Mouse (Mus musculus): ENCODE results near the gene Plaur.

Plaur gene

DNA sequence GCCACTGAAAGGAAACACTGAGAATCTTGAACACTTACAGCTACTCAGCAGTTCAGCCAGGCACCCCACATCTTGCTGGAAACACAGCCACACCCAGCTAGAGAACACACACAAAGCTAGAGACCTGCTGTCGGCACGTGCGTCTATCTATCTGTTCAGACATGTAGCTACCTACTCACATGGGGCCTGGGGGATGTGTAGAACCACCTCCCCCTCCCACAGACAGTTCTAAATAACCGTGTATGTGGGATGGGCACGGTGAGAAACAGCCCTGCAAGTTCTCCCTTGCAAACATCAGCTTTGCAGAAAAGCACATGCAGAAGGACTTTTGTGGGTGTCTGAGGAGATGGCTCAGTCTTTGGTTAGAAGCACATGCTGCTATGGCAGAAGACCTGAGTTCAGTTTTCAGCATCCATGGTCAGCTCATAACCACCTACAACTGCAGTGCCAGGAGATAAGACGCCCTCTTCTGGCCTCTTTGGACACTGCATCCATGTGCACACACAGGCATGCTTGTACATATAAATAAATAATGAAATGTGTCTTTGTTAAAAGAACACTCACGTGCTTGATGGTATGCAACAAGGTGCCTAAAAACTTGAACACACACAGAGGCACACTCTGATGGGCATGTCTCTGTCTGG lies 15.5 kb upstream of the Plaur start:
- no peak for DNase-seq (ENCODE audit: low spot score)

DNA sequence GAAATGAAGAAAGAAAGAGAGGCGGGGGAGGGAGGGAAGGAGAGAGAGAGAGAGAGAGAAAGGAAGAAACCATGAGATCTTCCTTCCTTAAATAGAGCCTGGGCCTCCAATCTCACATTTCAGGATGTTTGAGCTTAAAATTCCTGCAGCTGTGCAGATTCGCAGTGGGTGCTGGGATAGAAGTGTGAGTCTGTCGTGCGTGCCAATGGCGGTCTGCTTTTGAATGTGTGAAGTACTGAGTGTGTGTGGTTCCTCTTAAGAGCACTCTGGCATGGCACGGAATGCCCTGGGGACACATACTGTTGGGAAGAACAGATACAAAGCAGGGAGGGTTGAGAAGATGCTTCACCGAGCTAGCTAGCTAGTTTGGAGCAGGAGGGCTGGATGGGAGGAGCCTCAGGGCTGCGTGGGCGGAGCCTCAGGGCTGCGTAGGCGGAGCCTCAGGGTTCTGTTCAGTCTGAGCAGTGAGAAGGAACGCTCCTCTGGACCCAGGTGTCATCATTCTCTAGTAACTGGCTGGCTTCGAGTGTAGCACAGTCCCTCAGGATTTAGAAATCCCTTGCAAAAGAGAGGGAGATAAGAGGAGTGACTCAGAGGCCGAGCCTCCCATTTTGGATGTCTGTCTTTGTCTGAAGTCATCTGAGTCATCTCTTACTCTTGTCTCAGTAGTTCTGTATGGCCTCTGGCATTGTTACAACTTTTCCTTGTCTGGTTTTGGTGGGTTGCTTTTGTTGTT lies 13.3 kb upstream of the Plaur start:
- DNase-seq (ENCODE audit: low spot score), result no peak

DNA sequence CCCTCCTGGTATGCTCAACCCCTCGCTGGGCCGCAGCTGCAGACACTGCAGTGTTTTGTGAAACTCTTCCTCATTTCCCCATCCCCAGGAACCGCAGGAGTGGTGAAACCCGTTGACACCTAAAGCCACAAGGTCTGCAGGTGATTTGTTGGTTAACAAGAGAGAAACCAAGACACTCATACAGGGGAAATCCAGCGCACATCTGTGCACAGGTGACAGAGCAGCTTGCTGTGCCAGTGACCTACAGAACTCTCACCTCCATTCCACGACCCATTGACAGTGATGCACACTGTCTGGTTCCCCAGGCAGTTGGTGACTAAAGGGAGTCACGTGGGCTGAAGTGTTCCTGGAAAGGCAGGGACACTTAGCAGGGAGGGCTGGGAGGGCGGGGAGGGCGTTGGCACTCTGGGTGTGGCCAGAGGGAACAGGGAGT lies 11.7 kb upstream of the Plaur start:
- DNase-seq (ENCODE audit: low spot score), result peak; percentile 25

DNA sequence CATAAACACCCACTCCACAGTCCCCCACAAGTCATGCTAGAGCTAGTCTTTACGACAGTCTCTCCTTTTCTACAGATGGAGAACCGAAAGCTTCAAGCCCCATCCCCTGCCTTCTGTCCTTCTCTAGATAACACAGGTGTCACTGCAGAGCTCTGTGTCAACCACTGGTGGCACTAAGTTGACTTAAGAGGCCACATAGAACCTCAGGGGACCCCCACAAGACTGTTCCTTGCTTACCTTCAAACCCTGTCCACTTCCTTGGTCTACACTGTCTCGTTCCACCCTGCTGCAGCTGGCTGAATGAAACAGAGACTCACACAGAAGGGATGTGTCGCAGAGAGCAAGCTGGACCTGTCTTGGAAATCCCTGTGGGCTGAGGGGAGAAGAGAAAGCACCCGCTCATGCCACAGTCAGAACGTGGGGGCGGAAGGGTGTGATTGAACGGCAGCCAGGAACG lies 10.4 kb upstream of the Plaur start, which contains the start of gene Irgc1:
Gene Irgc1 (minus strand): TSS at position 443 of the 457 bp plus-strand sequence.
- peak; percentile 32 for DNase-seq (ENCODE audit: low spot score)

DNA sequence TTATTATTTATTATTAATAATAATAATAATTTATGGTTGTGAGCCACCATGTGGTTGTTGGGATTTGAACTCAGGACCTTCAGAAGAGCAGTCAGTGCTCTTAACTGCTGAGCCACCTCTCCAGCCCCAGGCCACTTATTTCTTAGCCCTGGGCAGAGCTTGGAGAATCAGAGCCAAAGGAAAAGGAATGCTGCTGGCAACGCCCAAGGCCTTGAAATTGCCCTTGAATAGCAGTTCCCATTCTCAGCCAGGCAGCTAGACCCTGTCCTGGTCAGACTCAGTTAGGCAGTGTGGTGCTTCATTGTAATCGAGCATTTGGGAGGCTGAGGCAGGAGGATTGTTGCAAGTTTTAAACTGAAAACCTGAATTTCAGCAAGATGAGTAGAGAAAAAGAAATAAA lies 8.1 kb upstream of the Plaur start:
- DNase-seq (ENCODE audit: low spot score), result no peak

DNA sequence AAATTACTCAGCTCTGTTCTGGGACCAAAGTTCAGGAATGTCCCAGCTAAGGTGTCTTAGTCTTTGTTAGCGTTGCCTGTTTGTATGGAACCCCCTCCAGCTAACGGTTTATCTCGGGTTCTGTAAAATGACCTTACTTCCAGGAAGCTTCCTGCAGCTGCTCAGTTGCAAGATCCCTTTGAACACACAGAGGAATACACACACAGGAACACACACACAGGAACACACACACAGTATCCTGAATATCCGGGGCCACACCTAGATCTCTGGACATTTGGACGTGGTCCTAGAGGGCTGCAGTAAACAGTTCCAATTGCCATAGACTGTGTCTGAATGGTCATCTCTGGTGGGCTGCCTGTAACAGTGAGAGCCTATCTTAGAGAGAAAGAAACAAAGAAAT lies 6.6 kb upstream of the Plaur start:
- no peak for DNase-seq (ENCODE audit: low spot score)

DNA sequence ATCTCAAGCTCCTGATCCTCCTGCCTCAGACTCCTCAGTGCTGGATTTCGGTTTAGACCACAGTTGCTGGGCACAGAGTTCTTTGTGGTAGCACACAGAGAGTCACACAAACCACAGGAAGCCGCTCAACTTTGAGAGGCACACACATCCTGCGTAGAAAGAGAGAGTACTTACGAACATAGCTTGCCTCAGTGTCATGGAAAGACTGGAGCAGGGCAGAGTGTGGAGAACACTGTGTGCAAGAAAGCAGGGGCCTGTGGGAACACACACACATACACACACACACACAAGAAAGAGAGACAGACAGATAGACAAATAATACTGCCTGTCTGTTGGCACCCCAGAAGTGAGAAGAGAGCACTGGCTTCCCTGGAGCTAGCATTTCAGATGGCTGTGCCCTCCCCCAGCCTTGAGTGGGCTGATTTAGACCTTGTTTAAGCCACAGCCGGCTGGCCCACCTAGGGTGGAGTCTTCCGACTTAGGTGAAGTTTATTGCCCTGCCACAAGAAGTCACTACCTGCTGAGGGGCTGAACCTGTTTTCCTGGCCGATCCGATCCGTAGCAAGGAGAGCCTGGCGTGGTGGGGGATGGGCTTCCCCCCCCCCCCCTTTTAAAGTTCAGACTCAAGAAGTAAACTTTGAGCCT lies 4.4 kb upstream of the Plaur start:
- peak; percentile 32 for DNase-seq (ENCODE audit: low spot score)

DNA sequence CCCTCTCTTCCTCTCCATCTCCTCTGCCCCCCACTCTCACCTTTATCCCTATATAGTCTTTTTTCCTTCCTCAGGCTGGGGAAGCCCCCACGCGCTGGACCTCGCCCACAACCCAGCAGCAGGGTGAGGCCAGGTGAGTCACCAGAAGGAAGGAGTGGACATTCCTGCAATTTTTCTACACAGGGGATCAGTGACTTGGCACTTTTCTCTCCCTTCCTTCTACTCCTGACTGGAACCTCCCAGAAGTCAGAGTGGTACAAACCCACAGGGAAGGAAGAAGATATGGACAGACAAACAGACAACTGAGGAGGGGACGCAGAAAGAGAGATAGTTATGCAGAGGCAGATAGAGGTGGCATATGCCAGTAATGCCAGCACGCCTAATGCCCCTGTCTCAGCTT lies 2.8 kb upstream of the Plaur start:
- no peak for DNase-seq (ENCODE audit: low spot score)

DNA sequence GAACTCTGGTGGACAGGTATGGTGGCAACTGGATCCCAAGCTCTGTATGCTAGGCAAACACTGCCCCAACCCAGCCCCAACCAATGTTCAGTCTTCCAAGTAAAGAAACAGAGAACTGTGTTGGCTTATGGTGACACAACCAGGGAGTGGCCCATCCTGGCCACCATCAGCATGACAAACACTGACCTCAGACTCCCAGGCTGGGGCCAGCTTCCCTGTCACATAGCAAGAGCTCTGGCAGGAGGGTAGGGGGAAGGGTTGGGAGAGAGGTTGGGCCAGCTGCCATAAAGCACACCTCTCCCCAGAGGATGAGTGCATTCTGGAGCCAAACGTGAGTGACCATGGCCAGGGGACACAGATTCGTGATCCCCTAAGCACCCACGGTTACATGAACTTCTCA lies 2.4 kb upstream of the Plaur start:
- DNase-seq (ENCODE audit: low spot score), result no peak

DNA sequence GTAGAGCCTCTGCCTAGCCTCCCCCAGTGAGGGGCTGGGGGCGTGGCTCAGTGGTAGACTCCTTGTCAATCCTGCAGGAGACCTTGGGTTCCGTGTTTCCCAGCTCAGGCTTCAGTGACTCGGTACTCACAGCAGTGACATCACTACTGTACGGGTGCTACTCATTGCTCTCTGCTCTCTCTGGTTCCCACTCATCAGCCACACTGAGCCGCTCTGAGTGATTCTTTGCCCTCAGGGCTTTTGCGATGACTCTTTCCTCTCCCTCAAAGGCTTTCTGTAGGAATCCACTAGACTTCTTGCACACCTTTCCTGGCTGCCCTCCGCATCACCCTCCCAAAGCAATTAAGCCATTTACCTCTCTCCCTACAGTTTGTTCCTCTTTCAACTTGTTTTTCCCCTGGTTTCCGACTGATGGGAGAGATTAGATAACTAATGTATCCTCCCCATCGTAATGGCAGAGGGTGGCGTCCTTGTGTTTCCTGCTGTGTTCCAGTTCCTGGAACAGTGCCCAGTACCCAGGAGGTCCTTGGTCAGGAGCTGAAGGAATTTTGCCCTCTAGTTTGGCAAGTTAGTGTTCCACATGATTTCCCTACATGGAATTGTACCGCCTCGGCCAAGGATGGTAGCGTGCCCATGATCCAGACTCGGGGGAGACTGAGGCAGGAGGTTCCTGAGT lies 770 bp upstream of the Plaur start:
- DNase-seq (ENCODE audit: low spot score), result no peak

DNA sequence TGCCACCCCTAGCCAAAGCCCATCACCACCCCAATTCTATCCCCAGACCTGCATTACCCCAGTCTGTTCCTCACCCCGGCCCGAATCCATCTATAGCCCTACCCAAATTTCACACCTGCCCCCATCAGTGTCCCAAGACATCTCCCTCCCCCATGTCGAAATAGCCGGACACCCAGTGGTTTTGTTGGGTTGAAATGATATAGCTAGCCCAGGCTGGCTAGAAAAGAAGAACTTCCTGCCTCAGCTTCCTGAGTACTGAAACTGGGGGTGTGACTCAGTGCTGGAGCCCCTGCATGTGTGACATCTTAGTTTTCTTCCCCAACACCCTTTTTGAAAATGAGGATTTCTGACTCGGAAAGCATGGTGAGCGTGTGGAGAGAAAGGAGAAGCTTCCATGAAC lies 4.6 kb downstream of the Plaur start:
- DNase-seq (ENCODE audit: low spot score), result no peak

DNA sequence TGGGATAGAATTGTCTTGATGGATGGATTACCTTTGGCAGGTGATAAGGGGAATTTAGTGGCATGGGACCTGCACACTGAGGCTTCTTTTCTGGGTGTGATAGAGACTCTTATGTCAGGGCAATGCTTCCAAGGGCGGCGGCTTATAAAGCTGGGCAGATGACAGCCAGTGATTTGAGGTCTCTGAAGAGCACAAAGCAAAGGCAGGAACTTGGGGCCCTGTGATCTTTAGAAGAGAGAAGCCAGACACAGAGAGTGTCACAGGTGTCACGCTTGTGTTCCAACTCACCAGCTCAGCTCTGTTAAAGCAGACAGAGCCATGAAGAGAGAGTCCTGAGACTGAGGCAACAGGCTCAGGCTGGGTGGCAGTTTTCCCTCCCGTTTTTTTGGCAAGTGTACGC lies 5.6 kb downstream of the Plaur start:
- DNase-seq (ENCODE audit: low spot score), result no peak

DNA sequence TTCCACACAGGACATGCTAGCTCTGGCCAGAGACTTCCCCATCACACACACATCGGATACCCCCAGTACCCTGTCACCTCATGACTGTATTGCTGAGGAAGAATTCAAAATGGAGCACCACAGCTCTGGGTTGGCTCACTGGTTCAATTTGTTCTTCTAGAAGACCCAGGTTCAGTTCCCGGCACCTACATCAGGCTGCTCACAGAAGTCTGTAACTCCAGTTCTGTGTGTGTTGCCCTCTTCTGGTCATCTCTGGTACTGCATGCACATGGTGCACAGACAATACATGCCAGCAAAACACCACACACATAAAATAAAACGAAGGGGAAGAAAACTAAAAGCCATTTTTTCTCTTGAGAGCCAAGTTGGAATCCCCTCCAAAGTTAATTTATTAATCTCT lies 6.8 kb downstream of the Plaur start:
- DNase-seq (ENCODE audit: low spot score), result no peak

DNA sequence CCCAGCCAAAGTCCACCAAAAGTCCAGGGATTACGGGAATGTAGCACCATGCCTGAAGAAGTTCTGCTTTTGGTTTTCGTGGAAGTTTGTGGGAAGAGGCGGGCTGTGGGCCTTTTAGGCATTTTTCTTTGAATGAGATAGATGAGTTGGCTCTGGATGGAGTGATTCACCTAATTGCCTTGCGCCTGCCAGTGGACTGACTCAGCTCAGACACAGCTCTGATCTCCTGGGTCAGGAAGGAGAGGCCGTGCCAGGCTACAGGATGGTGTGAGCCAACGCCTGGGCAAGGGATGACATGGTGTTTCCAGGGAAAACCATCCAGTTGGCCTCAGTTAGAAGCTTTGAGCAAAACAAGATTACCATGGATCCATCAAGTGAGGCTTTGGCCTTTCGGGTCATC lies 8.1 kb downstream of the Plaur start:
- DNase-seq (ENCODE audit: low spot score), result no peak

DNA sequence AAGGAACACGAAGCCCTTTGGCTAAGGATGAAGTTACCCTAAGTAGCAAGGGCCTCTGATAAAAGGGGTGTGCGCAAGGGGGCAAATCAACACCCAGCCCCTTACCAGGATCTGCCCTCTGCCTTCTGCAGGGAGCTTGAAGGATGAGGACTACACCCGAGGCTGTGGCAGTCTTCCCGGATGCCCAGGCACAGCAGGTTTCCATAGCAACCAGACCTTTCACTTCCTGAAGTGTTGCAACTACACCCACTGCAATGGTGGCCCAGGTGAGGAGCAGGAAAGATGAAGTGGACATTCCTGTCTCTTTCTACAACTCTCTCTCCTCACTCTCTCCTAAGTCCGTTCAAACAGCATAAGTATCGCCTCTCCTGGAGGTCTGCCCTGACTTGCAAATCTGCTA lies 10.2 kb downstream of the Plaur start:
- DNase-seq (ENCODE audit: low spot score), result no peak

DNA sequence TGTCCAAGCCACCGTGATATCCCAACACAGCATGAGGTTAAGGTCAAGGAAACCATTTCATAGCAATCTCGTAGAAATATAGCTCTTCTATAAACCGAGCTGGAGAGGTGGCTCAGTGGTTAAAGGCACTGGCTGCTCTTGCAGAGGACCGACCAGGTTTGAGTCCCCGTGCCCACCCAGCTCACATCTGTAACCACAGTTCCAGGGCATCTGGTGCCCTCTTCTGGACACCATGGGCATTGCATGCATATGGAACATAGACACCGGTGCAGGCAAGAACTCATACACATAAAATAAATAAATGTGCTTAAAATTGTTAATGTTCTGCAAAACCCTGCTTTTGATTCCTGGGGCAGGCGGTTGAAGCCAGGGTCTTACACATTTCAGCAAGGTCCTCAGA lies 10.7 kb downstream of the Plaur start:
- DNase-seq (ENCODE audit: low spot score), result no peak

DNA sequence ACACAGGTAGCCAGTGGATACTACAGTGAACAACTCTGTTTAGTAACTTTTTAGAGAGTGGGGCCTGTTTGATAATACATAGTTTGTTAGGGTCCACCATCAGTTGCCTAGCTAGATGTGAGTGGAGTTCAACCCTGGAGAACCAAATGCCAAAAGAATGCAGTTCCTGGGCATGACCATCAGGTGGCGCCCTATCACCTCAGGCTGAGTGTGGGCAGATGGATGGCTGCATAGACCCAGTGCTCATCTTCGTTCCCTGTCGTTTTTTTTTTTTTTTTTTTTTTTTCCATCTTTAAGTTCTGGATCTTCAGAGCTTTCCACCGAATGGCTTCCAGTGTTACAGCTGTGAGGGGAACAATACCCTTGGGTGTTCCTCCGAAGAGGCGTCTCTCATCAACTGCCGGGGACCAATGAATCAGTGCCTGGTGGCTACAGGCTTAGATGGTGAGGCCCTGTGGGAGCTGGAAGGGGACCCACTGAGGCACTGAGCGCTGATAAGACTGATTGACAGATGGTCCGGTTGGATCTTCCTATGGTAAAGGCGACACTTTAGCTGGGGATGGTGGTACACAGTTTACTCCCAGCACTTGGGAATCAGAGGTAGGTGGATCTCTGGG lies 11.7 kb downstream of the Plaur start:
- DNase-seq (ENCODE audit: low spot score), result peak; percentile 39

DNA sequence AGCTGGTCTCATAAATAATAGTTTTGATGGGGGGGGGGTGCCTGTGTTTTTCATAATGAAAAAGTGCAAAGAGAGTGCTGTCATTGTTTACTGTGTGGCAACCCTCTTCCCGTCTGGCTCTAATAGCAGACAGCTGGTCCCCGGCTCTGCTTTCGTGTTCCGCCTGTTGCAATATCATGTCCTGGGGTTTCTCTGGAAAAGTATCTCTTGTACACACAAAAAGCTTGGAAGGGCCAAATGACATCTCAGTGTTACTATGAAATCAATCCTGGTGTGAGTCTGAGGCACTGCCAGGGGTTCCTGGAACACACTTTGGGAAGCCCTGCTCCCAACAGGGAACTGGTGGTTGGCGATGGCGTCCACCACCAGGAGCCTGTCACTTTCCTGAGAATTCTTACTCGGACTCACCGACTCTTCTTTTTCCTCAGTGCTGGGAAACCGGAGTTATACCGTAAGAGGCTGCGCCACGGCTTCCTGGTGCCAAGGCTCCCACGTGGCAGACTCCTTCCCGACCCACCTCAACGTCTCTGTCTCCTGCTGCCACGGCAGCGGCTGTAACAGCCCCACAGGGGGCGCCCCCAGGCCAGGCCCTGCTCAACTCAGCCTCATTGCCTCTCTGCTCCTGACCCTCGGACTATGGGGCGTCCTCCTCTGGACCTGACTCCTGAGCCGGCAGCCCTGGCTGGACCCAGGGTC lies 12.7 kb downstream of the Plaur start:
- no peak for DNase-seq (ENCODE audit: low spot score)

DNA sequence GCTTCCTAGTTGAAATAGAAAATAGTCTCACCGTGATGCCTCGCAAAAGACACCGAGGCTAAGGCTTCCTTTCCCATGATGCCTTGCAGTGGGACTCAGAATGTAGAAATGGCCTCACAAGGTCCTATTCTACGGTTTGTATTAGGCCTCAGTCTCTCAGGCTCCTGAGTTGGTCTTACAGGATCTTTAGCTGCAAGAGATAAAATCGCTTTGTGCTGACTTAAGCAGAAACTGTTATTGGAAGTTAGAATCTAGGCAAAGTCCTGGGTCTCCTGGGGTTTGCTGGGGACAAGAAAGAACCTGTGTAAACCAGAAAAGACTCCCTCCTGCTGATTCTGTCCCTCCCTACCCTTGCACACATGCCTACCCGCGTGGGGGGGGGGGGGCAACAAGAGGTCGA lies 14.1 kb downstream of the Plaur start:
- no peak for DNase-seq (ENCODE audit: low spot score)

DNA sequence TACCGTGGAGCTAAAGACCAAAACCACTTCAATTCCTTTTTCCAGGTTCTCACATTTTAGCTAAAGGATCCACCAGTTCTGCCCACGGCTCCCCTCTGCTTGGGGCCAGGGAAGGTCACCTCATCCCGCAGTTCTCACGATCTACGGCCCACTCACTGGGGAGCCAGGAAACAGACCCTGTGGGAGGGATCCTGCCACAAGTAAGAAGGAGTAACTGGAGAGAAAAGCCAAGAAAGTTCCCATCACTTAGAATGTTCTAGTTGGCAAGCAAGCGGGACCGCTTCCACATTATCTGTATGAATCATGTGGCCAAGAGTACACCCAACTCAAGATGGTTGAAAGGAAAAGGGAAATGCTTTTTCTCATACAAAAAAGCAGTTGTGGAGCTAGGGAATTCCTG lies 14.6 kb downstream of the Plaur start:
- no peak for DNase-seq (ENCODE audit: low spot score)

DNA sequence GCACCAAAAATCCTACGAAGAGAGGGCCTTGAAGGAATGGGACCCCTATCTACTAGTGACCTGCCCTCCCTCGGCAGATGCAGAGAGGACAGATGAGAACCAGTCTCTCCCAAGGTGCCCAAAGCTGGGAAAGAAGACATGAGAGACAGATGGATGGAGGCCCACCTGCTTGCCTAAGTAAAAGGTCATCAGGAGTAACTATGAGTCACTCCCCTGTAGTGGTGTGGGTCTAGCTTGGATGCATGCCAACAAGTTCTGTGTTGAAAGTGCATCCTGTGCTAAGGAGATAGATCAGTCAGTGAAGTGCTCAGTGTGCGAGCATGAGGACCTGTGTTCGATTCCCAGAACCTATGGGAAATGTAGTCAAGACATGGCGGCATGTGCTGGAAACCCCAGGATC lies 16.6 kb downstream of the Plaur start:
- DNase-seq (ENCODE audit: low spot score), result no peak

DNA sequence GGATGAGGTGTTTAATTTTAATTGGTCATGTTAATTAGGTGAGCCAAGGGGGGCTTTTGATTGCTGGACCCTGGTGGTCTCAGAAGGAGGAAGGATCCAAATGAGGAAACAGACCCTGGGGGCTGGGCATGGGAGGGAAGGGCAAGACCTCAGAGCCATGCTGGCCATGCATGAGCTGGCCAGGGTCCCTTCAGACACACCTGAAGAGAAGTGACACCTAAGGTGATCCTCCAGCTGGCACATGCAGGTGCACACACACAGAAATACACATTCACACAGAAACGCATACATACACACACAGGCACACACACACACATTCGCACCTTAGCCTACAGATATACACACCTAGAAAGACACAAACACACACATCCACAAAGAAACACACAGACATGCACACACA lies 17.4 kb downstream of the Plaur start:
- DNase-seq (ENCODE audit: low spot score), result no peak

Measured in spleen, adult 12 weeks (tissue).